Mouse (Mus musculus) liver, adult 2 months (tissue): ENCODE measurements around the gene Plcb4.

Experiments
- CTCF ChIP-seq: fragments of 200-500 bp; IDR thresholded peaks from 2 replicates; pipeline ENCODE4 v1.5.1; 2011; ENCODE audit warnings: low read depth, low read length, control low read depth
- POLR2A ChIP-seq: fragments of 200-500 bp; IDR thresholded peaks from 2 replicates; pipeline ENCODE4 v1.6.1; 2011; ENCODE audit warnings: low read length, control low read depth; ENCODE audit not compliant: insufficient read depth; ENCODE audit errors: extremely low read depth

DNA sequence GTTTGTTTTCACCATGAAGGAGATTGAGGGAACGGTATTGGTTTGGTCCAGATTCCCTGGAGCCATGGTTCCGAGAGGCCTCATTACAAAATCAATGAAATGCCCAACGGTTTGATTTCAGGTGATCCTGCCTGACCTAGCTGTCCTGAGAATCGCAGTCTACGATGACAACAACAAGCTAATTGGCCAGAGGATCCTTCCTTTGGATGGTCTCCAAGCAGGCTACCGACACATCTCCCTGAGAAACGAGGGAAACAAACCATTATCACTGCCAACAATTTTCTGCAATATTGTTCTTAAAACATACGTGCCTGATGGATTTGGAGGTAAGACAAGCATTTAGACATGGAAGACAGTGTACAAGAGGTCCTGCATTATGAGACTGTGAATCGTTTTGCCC is 317.2 kb downstream of the Plcb4 start:
- no peak for TF ChIP-seq CTCF
- no peak for TF ChIP-seq POLR2A
